Mouse (Mus musculus) midbrain, embryonic 12.5 days (tissue): ENCODE measurements around the gene Bcat1. TPM values are rescaled to one million over a fixed set of nuclear protein-coding genes. Genes with fewer than 3 reads are reported as not detected.

ENCODE experiments used
- ATAC-seq: fragments of 200-750 bp; cut with Nextera tagmentation; 2 replicates; pipeline ENCODE4 v1.8.0; 2017; ENCODE audit warnings: low read depth, moderate TSS enrichment, moderate library complexity; ENCODE audit not compliant: low FRiP score
- H3K27ac ChIP-seq: fragments of 300-500 bp; sonication (generic); replicated peaks from 2 replicates; pipeline ENCODE4 v1.5.1; 2016; ENCODE audit warnings: mild to moderate bottlenecking
- H3K27me3 ChIP-seq: fragments of 300-500 bp; sonication (generic); 2 replicates; pipeline ENCODE4 v1.6.1; 2016; ENCODE audit warnings: mild to moderate bottlenecking
- H3K36me3 ChIP-seq: fragments of 300-500 bp; sonication (generic); 2 replicates; pipeline ENCODE4 v1.6.1; 2016
- H3K4me1 ChIP-seq: fragments of 300-500 bp; sonication (generic); 2 replicates; pipeline ENCODE4 v1.6.1; 2016
- H3K4me2 ChIP-seq: fragments of 300-500 bp; sonication (generic); replicated peaks from 2 replicates; pipeline ENCODE4 v1.6.1; 2016; ENCODE audit warnings: mild to moderate bottlenecking, moderate library complexity
- H3K4me3 ChIP-seq: fragments of 300-500 bp; sonication (generic); 2 replicates; pipeline ENCODE4 v1.5.1; 2016; ENCODE audit warnings: mild to moderate bottlenecking
- H3K9ac ChIP-seq: fragments of 300-500 bp; sonication (generic); replicated peaks from 2 replicates; pipeline ENCODE4 v1.6.1; 2016; ENCODE audit warnings: mild to moderate bottlenecking, moderate library complexity
- H3K9me3 ChIP-seq: fragments of 300-500 bp; sonication (generic); 2 replicates; pipeline ENCODE4 v1.6.1; 2016; ENCODE audit warnings: mild to moderate bottlenecking
- WGBS: fragments of 180-500 bp; shearing (Covaris S2); methylation state at CpG from one replicate; pipeline ENCODE4 v1.1.7; 2016; 5-methylcytosine and 5-hydroxymethylcytosine counted together
- polyA plus RNA-seq: library from polyadenylated mRNA; unstranded; fragments of >200 nt; fragmentation: Nextera tagmentation; extraction: Ambion mirVana; gene quantifications from 2 replicates; pipeline ENCODE4 v1.2.1, GENCODE M21; 2016

Bcat1 gene
- polyA plus RNA-seq, 1 experiment from 2014 or later, result 107 TPM

- WGBS, result 78% methylated on average over 6 of the region's 6 CpGs
- no peak overlapping the region for H3K4me2 ChIP-seq
These were observed 9.6 kb downstream of the Bcat1 start for GRCm38 (mm10) chr6:145066416-145066815.

GRCm38 (mm10) chr6:145065301-145065845 lies 10.6 kb downstream of the Bcat1 start:
- 0 out of 2 replicates have a peak, but pooled peaks cover 4% of the 10 kb centered on the region for H3K4me1 ChIP-seq
- 86% methylated on average over 4 of the region's 4 CpGs for WGBS
- ATAC-seq, result no peak

More at GRCm38 (mm10) chr6:145066416-145066815, 9.6 kb downstream of the Bcat1 start:
- Histone ChIP-seq H3K9ac (no peak overlapping the region), H3K4me1 (0 out of 2 replicates have a peak, but pooled peaks cover 4% of the 10 kb centered on the region), H3K36me3 (no peaks in the 10 kb centered on the region), H3K27ac (no peak overlapping the region), H3K4me3 (no peak overlapping the region), H3K9me3 (no peaks in the 10 kb centered on the region), H3K27me3 (no peaks in the 10 kb centered on the region)
- ATAC-seq, result no peak

GRCm38 (mm10) chr6:145064104-145064503 lies 11.9 kb downstream of the Bcat1 start:
- H3K27ac ChIP-seq, result no peak overlapping the region
- no peak overlapping the region for H3K4me2 ChIP-seq
- WGBS, result 31% methylated on average over 1 of the region's 1 CpGs
- H3K27me3 ChIP-seq, result no peaks in the 10 kb centered on the region
- 0 out of 2 replicates have a peak, but pooled peaks cover 4% of the 10 kb centered on the region for H3K4me1 ChIP-seq
- no peak overlapping the region for H3K9ac ChIP-seq
- no peaks in the 10 kb centered on the region for H3K36me3 ChIP-seq
- no peak for ATAC-seq
- H3K9me3 ChIP-seq, result no peaks in the 10 kb centered on the region
- H3K4me3 ChIP-seq, result no peak overlapping the region

More at GRCm38 (mm10) chr6:145065301-145065845, 10.6 kb downstream of the Bcat1 start:
- H3K27me3 ChIP-seq, result no peaks in the 10 kb centered on the region
- H3K27ac ChIP-seq, result no peak overlapping the region
- H3K9me3 ChIP-seq, result no peaks in the 10 kb centered on the region
- no peak overlapping the region for H3K4me2 ChIP-seq
- H3K9ac ChIP-seq, result no peak overlapping the region
- no peaks in the 10 kb centered on the region for H3K36me3 ChIP-seq
- H3K4me3 ChIP-seq, result no peak overlapping the region

- H3K4me1 ChIP-seq, result 0 out of 2 replicates have a peak, but pooled peaks cover 4% of the 10 kb centered on the region
- H3K27ac ChIP-seq, result no peak overlapping the region
- H3K4me2 ChIP-seq, result no peak overlapping the region
- no peaks in the 10 kb centered on the region for H3K36me3 ChIP-seq
- no peaks in the 10 kb centered on the region for H3K9me3 ChIP-seq
- 38% methylated on average over 5 of the region's 5 CpGs for WGBS
- no peak for ATAC-seq
- H3K4me3 ChIP-seq, result no peak overlapping the region
- H3K9ac ChIP-seq, result no peak overlapping the region
- H3K27me3 ChIP-seq, result no peaks in the 10 kb centered on the region
These were observed 12.6 kb downstream of the Bcat1 start for GRCm38 (mm10) chr6:145063212-145063868.

- WGBS, result 71% methylated on average over 4 of the region's 4 CpGs
- ATAC-seq, result no peak
- H3K27ac ChIP-seq, result no peak overlapping the region
These were observed 13.2 kb downstream of the Bcat1 start for GRCm38 (mm10) chr6:145062763-145063162.

GRCm38 (mm10) chr6:145061361-145061760 lies 14.6 kb downstream of the Bcat1 start:
- Histone ChIP-seq H3K4me3 (no peak overlapping the region), H3K9me3 (no peaks in the 10 kb centered on the region), H3K27ac (no peak overlapping the region), H3K4me1 (0 out of 2 replicates have a peak, but pooled peaks cover 4% of the 10 kb centered on the region), H3K36me3 (no peaks in the 10 kb centered on the region), H3K4me2 (no peak overlapping the region), H3K9ac (no peak overlapping the region), H3K27me3 (no peaks in the 10 kb centered on the region)
- 97% methylated on average over 1 of the region's 1 CpGs for WGBS
- no peak for ATAC-seq

More at GRCm38 (mm10) chr6:145062763-145063162, 13.2 kb downstream of the Bcat1 start:
- Histone ChIP-seq H3K27me3 (no peaks in the 10 kb centered on the region), H3K4me3 (no peak overlapping the region), H3K9ac (no peak overlapping the region), H3K36me3 (no peaks in the 10 kb centered on the region), H3K4me1 (0 out of 2 replicates have a peak, but pooled peaks cover 4% of the 10 kb centered on the region), H3K9me3 (no peaks in the 10 kb centered on the region), H3K4me2 (no peak overlapping the region)

- no peaks in the 10 kb centered on the region for H3K9me3 ChIP-seq
- no peak for ATAC-seq
- H3K4me2 ChIP-seq, result no peak overlapping the region
- H3K27ac ChIP-seq, result no peak overlapping the region
- H3K4me3 ChIP-seq, result no peak overlapping the region
- peaks cover 3% of the 10 kb centered on the region; the same call in 1 of the 2 replicates for H3K27me3 ChIP-seq
- peaks cover 11% of the 10 kb centered on the region for H3K4me1 ChIP-seq
- no peaks in the 10 kb centered on the region for H3K36me3 ChIP-seq
- 85% methylated on average over 4 of the region's 4 CpGs for WGBS
- no peak overlapping the region for H3K9ac ChIP-seq
These were observed 19.9 kb downstream of the Bcat1 start for GRCm38 (mm10) chr6:145056102-145056501.

- H3K27ac ChIP-seq, result no peak overlapping the region
- H3K9me3 ChIP-seq, result no peaks in the 10 kb centered on the region
- H3K9ac ChIP-seq, result no peak overlapping the region
- 43% methylated on average over 6 of the region's 6 CpGs for WGBS
- H3K36me3 ChIP-seq, result no peaks in the 10 kb centered on the region
- H3K4me2 ChIP-seq, result no peak overlapping the region
- no peak overlapping the region for H3K4me3 ChIP-seq
- no peak for ATAC-seq
- H3K4me1 ChIP-seq, result peaks cover 18% of the 10 kb centered on the region
- peaks cover 3% of the 10 kb centered on the region; the same call in 1 of the 2 replicates for H3K27me3 ChIP-seq
These were observed 20.6 kb downstream of the Bcat1 start for GRCm38 (mm10) chr6:145055277-145055858.

- H3K9ac ChIP-seq, result no peak overlapping the region
- no peaks in the 10 kb centered on the region for H3K36me3 ChIP-seq
- no peak overlapping the region for H3K4me3 ChIP-seq
- no peak overlapping the region for H3K4me2 ChIP-seq
- H3K27ac ChIP-seq, result no peak overlapping the region
- peaks cover 9% of the 10 kb centered on the region; the same call in 1 of the 2 replicates for H3K27me3 ChIP-seq
- H3K9me3 ChIP-seq, result no peaks in the 10 kb centered on the region
- peaks cover 31% of the 10 kb centered on the region for H3K4me1 ChIP-seq
- ATAC-seq, result no peak
- 90% methylated on average over 2 of the region's 2 CpGs for WGBS
These were observed 23.3 kb downstream of the Bcat1 start for GRCm38 (mm10) chr6:145052669-145053068.

- no peak overlapping the region for H3K4me3 ChIP-seq
- no peaks in the 10 kb centered on the region for H3K36me3 ChIP-seq
- WGBS, result 4% methylated on average over 3 of the region's 3 CpGs
- H3K27ac ChIP-seq, result no peak overlapping the region; the same call in 1 of the 2 replicates
- ATAC-seq, result peak; percentile 17; the same call in 1 of the 2 replicates
- H3K4me1 ChIP-seq, result peaks cover 45% of the 10 kb centered on the region
- peaks cover 9% of the 10 kb centered on the region; the same call in 1 of the 2 replicates for H3K27me3 ChIP-seq
- H3K9me3 ChIP-seq, result no peaks in the 10 kb centered on the region
- no peak overlapping the region for H3K9ac ChIP-seq
- no peak overlapping the region for H3K4me2 ChIP-seq
These were observed 25.1 kb downstream of the Bcat1 start for GRCm38 (mm10) chr6:145050899-145051298.

GRCm38 (mm10) chr6:145048131-145048997 lies 27.6 kb downstream of the Bcat1 start:
- H3K9me3 ChIP-seq, result no peaks in the 10 kb centered on the region
- H3K4me1 ChIP-seq, result peaks cover 56% of the 10 kb centered on the region
- peak overlapping the region; percentile 97 for H3K4me2 ChIP-seq
- peaks cover 9% of the 10 kb centered on the region; the same call in 1 of the 2 replicates for H3K27me3 ChIP-seq
- peak overlapping the region; percentile 71 for H3K9ac ChIP-seq
- H3K36me3 ChIP-seq, result no peaks in the 10 kb centered on the region
- peak; percentile 31 for ATAC-seq
- peak overlapping the region; percentile 83 for H3K27ac ChIP-seq
- whole genome bisulfite sequencing, result under 1% methylated on average over 64 of the region's 64 CpGs
- H3K4me3 ChIP-seq, result peak overlapping the region; percentile 60
